Mouse (Mus musculus) gonadal fat pad, adult 2 months (tissue): ENCODE data around the gene Fkbp7. TPM values are rescaled to one million over a fixed set of nuclear protein-coding genes. Genes with fewer than 3 reads are reported as not detected.

Source experiments
- polyA plus RNA-seq: library from polyadenylated mRNA; depleted of rRNA; stranded (reverse); fragments of >200 nt; gene quantifications from 2 replicates; pipeline ENCODE4 v1.2.3, GENCODE M21; 2012; rRNA removed

Fkbp7 gene
- polyA plus RNA-seq, 1 experiment: 8.1 TPM

Other genes starting within 250 kb of the Fkbp7 start
- 26.0 and 29.3 TPM in 2 replicates for gene Prkra, start 25.1 kb downstream of the Fkbp7 start, polyA plus RNA-seq
- gene Pjvk, start 24.6 kb downstream of the Fkbp7 start, polyA plus RNA-seq: not detected in 2 replicates
- gene Plekha3, start 2.2 kb upstream of the Fkbp7 start, polyA plus RNA-seq: 127 and 139 TPM in 2 replicates